Mouse (Mus musculus): ENCODE data around the gene Aldh3b2. TPM values are rescaled to one million over a fixed set of nuclear protein-coding genes. Genes with fewer than 3 reads are reported as not detected.
A peak's percentile ranks its signal among the peaks of the same experiment; 100 is the strongest.

The Aldh3b2 gene
- total RNA-seq (2021): 7.6 and 11.6 TPM in 2 replicates
- long read RNA-seq, experiment 1, transcript Aldh3b2-201 (10 exons, 2,142 nt): major isoform, 5 of 5 reads
- long read RNA-seq, experiment 1, partial matches to known transcripts: 0 of 5 reads
- long read RNA-seq, experiment 1, other reads (novel, unspliced or antisense): 0 of 5 reads
- long read RNA-seq, experiment 2, transcript Aldh3b2-201 (10 exons, 2,142 nt): major isoform, 6 of 6 reads
- long read RNA-seq, experiment 2, partial matches to known transcripts: 0 of 6 reads
- long read RNA-seq, experiment 2, other reads (novel, unspliced or antisense): 0 of 6 reads

DNA sequence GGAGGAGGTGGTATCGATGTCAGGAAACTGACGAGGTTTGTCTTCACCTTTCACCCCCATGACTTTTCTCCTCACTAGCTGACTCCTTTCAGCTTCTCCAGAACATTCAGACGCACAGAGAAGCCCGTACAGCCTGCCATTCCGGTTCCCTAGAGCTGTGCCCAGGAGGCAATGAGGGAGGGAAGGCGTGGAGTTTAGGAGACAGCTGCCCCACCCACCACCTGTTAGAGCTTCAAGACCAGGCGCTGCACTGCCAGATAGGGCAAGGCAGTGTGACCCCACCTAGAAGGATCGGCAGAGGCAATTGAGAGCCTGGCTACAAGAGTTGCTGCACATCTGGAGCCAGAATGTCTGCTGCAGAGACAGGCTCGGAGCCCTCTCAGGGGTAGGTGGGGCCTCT, at the start of gene Aldh3b2:
TSS of gene Aldh3b2 (plus strand) at position 100 of the 400 bp plus-strand sequence.
- DNase-seq: peak; percentile 21

GRCm38 (mm10) chr19:3922661-3923371, 49.3 kb upstream of the Aldh3b2 start:
- DNase-seq: no peak

DNA sequence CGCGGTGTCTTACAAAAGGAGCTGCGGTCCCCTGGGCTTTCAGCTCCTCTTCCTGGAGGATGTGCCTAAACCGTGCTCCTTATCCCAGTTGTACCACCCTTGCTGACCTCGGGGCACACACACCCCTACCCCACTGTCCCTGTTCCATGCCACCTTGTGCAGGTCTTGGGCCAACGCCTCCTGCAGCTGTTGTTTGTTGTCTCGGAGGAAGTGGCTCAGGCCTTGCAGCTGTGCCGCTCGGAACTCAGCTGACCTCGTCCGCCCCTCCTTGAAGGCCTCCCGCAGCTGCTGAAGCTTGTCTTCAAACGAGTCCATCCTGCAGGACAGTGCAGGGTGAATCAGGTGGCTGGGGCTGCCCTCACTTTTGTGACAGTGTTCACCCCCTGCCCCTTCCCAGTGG, 48.5 kb upstream of the Aldh3b2 start:
- DNase-seq: peak; percentile 64

GRCm38 (mm10) chr19:3924190-3924589, 47.9 kb upstream of the Aldh3b2 start:
- DNase-seq: peak; percentile 74

GRCm38 (mm10) chr19:3924868-3925267, 47.3 kb upstream of the Aldh3b2 start:
- no peak for DNase-seq

DNA sequence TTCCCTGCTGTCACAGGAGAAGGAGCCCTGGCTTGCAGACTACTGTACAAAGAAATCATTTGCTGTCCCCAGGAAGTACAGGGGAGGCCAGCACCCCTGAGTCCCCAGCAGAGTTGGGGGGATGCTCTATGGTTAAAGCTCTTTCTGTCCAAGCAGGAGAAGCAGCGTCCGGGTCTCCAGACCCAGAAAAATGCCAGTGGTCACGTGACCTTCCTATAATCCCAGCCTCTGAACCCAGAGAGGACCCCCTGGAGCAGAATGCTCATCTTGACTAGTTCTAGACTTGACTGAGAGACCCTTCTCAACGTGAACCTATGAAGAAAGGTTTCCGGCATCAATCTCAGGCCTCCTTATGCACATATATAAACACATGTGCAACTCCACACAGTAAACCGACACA, 46.3 kb upstream of the Aldh3b2 start:
- no peak for DNase-seq

- no peak for DNase-seq
These were observed 45.8 kb upstream of the Aldh3b2 start for GRCm38 (mm10) chr19:3926279-3926678.

DNA sequence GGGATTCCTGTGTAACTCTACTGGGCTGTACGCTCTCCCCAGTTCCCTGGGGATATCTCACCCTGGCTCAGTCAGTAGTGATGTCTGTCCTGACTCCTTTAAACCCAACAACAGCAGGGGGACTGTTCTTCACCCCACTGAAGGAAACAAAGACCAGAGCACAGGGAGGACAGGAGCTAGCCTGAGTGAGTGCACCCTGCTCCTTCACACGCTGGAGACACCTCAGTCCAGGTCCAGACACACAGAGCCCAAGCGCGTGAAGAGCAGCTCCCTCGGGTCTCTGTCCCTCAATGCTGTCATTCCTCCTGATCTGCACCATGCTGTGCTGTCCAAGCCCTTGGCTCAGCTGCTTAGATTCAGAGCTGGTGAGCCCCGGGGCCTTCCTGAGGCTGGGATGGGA, 45.4 kb upstream of the Aldh3b2 start:
- DNase-seq: no peak

- no peak for DNase-seq
These were observed 44.1 kb upstream of the Aldh3b2 start for GRCm38 (mm10) chr19:3927989-3928388.

GRCm38 (mm10) chr19:3928779-3929178, 43.3 kb upstream of the Aldh3b2 start:
- DNase-seq: no peak

GRCm38 (mm10) chr19:3929211-3929941, 42.8 kb upstream of the Aldh3b2 start, which contains the start of gene Aldh3b1:
Gene Aldh3b1, minus strand, starts transcription at chr19:3929808.
- DNase-seq: peak; percentile 98

- DNase-seq: no peak
These were observed 41.7 kb upstream of the Aldh3b2 start for GRCm38 (mm10) chr19:3930262-3931057.

DNA sequence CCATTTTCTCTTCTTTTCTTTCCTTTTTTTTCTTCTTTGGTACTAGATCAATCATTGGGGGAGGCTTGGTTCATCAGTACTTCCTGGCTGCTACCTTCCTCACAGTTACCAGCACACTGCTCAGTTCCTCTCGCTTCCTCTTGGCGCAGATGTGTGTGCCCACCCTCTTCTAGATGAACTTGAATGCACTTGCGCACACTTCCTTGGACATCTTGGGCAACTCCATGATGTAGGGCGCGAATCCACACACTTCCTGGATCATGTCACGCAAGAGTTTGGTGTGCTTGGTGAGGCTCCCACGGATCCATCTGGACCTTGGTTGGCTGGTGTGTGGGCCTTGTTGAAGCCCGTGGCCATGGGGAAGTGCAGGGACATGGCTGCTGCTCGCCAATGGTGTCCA, 40.4 kb upstream of the Aldh3b2 start:
- DNase-seq: no peak

- DNase-seq: peak; percentile 90
These were observed 36.9 kb upstream of the Aldh3b2 start, which contains the start of gene Unc93b1 for GRCm38 (mm10) chr19:3935032-3935895. Gene Unc93b1, plus strand, starts transcription at chr19:3935186.

DNA sequence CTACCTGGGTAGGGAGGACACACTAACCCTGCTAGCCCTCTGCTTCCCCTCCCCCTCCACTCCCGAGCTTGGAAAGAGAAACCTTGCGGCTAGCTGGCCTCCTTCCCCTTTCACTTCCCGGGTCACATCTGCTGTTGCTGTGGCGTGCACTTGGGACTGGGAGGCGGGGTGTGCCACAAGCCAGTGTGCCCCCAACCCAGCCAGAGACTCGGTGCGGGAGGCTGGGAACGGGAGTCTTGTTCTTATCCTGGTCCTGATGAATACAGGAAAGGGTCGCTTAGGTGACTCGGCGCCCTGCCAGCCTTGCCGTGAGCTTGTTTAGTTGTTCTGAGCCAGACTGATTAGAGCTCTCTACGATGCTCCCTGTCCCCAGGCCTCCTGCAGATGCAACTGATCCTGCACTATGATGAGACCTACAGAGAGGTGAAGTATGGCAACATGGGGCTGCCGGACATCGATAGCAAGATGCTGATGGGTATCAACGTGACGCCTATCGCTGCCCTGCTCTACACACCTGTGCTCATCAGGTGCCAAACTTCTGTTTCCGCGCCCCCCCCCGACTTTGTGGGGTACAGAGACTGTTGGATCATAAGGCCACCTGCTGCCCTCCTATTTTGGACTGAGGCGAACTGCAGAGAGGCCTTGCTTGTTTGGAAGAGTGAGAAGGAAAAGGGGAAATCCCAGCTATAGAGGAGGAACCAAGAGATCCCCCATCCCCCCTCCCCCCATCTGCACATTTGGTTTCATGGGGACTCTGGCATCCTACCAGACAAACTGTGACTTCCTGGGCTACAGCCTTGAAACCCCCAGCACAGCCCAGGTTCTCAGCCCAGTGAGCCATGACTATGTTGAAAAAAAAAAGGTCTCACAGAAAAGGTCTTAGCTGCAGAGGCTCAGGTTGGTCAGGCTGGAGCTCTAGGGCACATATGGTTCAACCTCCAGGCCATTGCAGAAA, 36.0 kb upstream of the Aldh3b2 start:
- DNase-seq: peak; percentile 85

- DNase-seq: no peak
These were observed 29.8 kb upstream of the Aldh3b2 start for GRCm38 (mm10) chr19:3942315-3942714.

GRCm38 (mm10) chr19:3942986-3943735, 29.0 kb upstream of the Aldh3b2 start:
- no peak for DNase-seq

- no peak for DNase-seq
These were observed 26.1 kb upstream of the Aldh3b2 start for GRCm38 (mm10) chr19:3945872-3946564.
